Mouse (Mus musculus): ENCODE measurements at regions not wholly inside any gene's neighbourhood (a gene's known extent, or its start where the extent isn't known, plus 50 kb on each side); places are given as distances from the start of the nearest gene placed in this dataset.

- H3K36me3 ChIP-seq (ENCODE audit: control insufficient read depth, insufficient read depth, low read length, poor library complexity, severe bottlenecking): no peaks in the 10 kb centered on the region
- H3K27me3 ChIP-seq (ENCODE audit: control insufficient read depth, insufficient read depth, low read length, poor library complexity, severe bottlenecking): no peaks in the 10 kb centered on the region
- DNase-seq (ENCODE audit: low read depth, low spot score): peak; percentile 13
These were observed 94.0 kb upstream of the Ralgapa2 start for GRCm38 (mm10) chr2:146606170-146606569.

GRCm38 (mm10) chr2:146610896-146611295 lies 98.8 kb upstream of the Ralgapa2 start:
- DNase-seq (ENCODE audit: low read depth, low spot score): no peak
- Histone ChIP-seq H3K27me3 (ENCODE audit: control insufficient read depth, insufficient read depth, low read length, poor library complexity, severe bottlenecking) (no peaks in the 10 kb centered on the region), H3K36me3 (ENCODE audit: control insufficient read depth, insufficient read depth, low read length, poor library complexity, severe bottlenecking) (no peaks in the 10 kb centered on the region)

DNA sequence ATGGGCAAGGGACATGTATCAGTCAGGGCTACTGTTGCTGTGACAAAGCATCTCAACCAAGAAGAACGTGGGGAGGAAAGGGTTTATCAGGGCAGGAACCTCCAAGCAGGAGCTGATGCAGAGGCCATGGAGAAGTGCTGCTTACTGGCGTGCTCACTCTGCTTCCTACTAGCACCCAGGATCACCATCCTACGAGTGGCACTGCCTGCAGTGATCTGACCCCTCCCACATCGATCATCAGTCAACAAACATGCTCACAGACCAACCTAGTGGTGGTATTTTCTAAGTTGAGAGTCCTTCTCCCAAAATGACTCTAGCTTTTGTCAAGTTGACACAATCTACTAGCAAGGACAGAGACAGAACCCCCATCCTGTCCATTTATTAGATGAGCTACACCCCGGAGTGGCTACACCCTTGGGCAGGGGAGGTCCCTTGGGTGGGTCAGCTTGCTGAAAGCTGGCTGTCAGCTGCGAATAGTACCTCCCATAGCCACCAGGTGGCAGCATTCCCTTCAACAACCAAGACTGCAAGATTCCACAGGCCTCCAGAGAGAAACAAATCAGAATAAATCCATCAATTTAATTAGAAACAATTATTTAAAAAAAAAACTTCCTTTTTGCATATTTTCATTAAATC lies 99.9 kb upstream of the Ralgapa2 start:
- H3K27me3 ChIP-seq (ENCODE audit: control insufficient read depth, insufficient read depth, low read length, poor library complexity, severe bottlenecking): no peaks in the 10 kb centered on the region

GRCm38 (mm10) chr2:146612522-146613288 lies 100.6 kb upstream of the Ralgapa2 start:
- DNase-seq (ENCODE audit: low read depth, low spot score): peak; percentile 40
- no peaks in the 10 kb centered on the region for H3K36me3 ChIP-seq (ENCODE audit: control insufficient read depth, insufficient read depth, low read length, poor library complexity, severe bottlenecking)

More for the DNA sequence above, 99.9 kb upstream of the Ralgapa2 start:
- no peaks in the 10 kb centered on the region for H3K36me3 ChIP-seq (ENCODE audit: control insufficient read depth, insufficient read depth, low read length, poor library complexity, severe bottlenecking)
- DNase-seq (ENCODE audit: low read depth, low spot score): peak; percentile 74

GRCm38 (mm10) chr2:146621167-146621566 lies 109.0 kb upstream of the Ralgapa2 start:
- Histone ChIP-seq H3K27me3 (ENCODE audit: control insufficient read depth, insufficient read depth, low read length, poor library complexity, severe bottlenecking) (no peaks in the 10 kb centered on the region), H3K36me3 (ENCODE audit: control insufficient read depth, insufficient read depth, low read length, poor library complexity, severe bottlenecking) (no peaks in the 10 kb centered on the region)
- peak; percentile 5 for DNase-seq (ENCODE audit: low read depth, low spot score)

More at GRCm38 (mm10) chr2:146612522-146613288, 100.6 kb upstream of the Ralgapa2 start:
- H3K27me3 ChIP-seq (ENCODE audit: control insufficient read depth, insufficient read depth, low read length, poor library complexity, severe bottlenecking): no peaks in the 10 kb centered on the region

GRCm38 (mm10) chr2:146623052-146623451 lies 110.9 kb upstream of the Ralgapa2 start:
- Histone ChIP-seq H3K36me3 (ENCODE audit: control insufficient read depth, insufficient read depth, low read length, poor library complexity, severe bottlenecking) (no peaks in the 10 kb centered on the region), H3K27me3 (ENCODE audit: control insufficient read depth, insufficient read depth, low read length, poor library complexity, severe bottlenecking) (no peaks in the 10 kb centered on the region)
- DNase-seq (ENCODE audit: low read depth, low spot score): no peak

GRCm38 (mm10) chr2:146624207-146624606 lies 112.1 kb upstream of the Ralgapa2 start:
- no peak for DNase-seq (ENCODE audit: low read depth, low spot score)
- Histone ChIP-seq H3K36me3 (ENCODE audit: control insufficient read depth, insufficient read depth, low read length, poor library complexity, severe bottlenecking) (no peaks in the 10 kb centered on the region), H3K27me3 (ENCODE audit: control insufficient read depth, insufficient read depth, low read length, poor library complexity, severe bottlenecking) (no peaks in the 10 kb centered on the region)

GRCm38 (mm10) chr2:146625166-146625751 lies 113.1 kb upstream of the Ralgapa2 start:
- DNase-seq (ENCODE audit: low read depth, low spot score): no peak
- Histone ChIP-seq H3K36me3 (ENCODE audit: control insufficient read depth, insufficient read depth, low read length, poor library complexity, severe bottlenecking) (no peaks in the 10 kb centered on the region), H3K27me3 (ENCODE audit: control insufficient read depth, insufficient read depth, low read length, poor library complexity, severe bottlenecking) (no peaks in the 10 kb centered on the region)

DNA sequence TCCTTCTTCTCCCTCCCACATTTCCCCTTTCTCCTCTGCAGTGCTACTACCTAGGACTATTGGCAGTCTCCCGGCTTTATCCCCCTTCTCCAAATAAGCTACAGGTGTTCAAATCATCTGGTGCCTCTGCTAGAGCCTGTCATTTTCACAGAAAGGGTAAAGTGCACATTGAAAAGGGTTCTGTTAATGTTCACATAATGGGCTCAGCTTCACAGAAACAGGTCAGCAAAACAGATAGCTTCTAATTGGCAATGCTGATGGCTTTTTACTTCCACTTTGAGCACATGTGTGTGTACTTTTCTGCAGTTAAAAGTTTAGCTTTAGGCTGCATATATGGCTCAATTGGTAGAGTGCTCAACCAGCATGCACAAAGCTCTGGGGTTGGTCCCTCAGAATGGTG lies 114.4 kb upstream of the Ralgapa2 start:
- Histone ChIP-seq H3K36me3 (ENCODE audit: control insufficient read depth, insufficient read depth, low read length, poor library complexity, severe bottlenecking) (no peaks in the 10 kb centered on the region), H3K27me3 (ENCODE audit: control insufficient read depth, insufficient read depth, low read length, poor library complexity, severe bottlenecking) (no peaks in the 10 kb centered on the region)
- no peak for DNase-seq (ENCODE audit: low read depth, low spot score)

- Histone ChIP-seq H3K27me3 (ENCODE audit: control insufficient read depth, insufficient read depth, low read length, poor library complexity, severe bottlenecking) (no peaks in the 10 kb centered on the region), H3K36me3 (ENCODE audit: control insufficient read depth, insufficient read depth, low read length, poor library complexity, severe bottlenecking) (no peaks in the 10 kb centered on the region)
- no peak for DNase-seq (ENCODE audit: low read depth, low spot score)
These were observed 118.0 kb upstream of the Ralgapa2 start for GRCm38 (mm10) chr2:146630179-146630578.

- Histone ChIP-seq H3K36me3 (ENCODE audit: control insufficient read depth, insufficient read depth, low read length, poor library complexity, severe bottlenecking) (no peaks in the 10 kb centered on the region), H3K27me3 (ENCODE audit: control insufficient read depth, insufficient read depth, low read length, poor library complexity, severe bottlenecking) (no peaks in the 10 kb centered on the region)
- DNase-seq (ENCODE audit: low read depth, low spot score): no peak
These were observed 119.0 kb upstream of the Ralgapa2 start for GRCm38 (mm10) chr2:146631098-146631497.

DNA sequence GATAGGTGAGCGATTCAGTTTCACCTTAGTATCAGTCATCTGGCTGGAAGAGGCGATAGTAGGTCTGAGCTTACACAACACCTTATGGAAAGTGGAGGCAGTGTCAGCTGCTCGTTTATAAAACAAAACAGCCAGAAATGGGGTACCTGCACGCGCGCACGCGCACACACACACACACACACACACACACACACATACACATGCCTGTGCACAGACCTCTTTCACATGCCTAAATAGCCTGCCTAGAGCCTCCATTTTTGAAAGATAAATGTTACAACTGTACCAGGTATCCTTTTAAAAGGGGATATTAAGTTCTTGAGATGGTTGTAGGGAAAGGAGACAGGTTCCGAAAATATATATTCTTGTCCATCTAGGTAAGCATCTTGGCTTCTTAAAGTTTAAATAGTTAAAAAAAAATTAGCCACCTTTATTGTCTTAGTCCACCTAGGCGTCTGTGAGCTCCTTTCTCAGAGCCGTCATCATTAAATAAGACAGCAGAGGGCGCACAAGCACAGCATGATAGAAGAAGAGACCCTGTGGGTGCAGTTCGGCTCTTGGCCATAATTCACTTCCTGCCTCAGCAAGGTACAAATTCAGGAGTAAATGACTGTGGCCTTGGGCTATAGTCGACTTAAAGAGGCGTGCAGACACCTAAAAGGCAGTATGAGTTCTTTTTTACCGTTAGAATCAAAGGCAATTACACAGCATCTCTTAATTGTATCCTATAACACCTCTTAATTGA lies 121.4 kb upstream of the Ralgapa2 start:
- Histone ChIP-seq H3K36me3 (ENCODE audit: control insufficient read depth, insufficient read depth, low read length, poor library complexity, severe bottlenecking) (no peaks in the 10 kb centered on the region), H3K27me3 (ENCODE audit: control insufficient read depth, insufficient read depth, low read length, poor library complexity, severe bottlenecking) (no peaks in the 10 kb centered on the region)
- DNase-seq (ENCODE audit: low read depth, low spot score): peak; percentile 68

GRCm38 (mm10) chr2:146637573-146637972 lies 125.4 kb upstream of the Ralgapa2 start:
- no peaks in the 10 kb centered on the region for H3K36me3 ChIP-seq (ENCODE audit: control insufficient read depth, insufficient read depth, low read length, poor library complexity, severe bottlenecking)
- no peak for DNase-seq (ENCODE audit: low read depth, low spot score)
- no peaks in the 10 kb centered on the region for H3K27me3 ChIP-seq (ENCODE audit: control insufficient read depth, insufficient read depth, low read length, poor library complexity, severe bottlenecking)

- Histone ChIP-seq H3K27me3 (ENCODE audit: control insufficient read depth, insufficient read depth, low read length, poor library complexity, severe bottlenecking) (no peaks in the 10 kb centered on the region), H3K36me3 (ENCODE audit: control insufficient read depth, insufficient read depth, low read length, poor library complexity, severe bottlenecking) (no peaks in the 10 kb centered on the region)
- DNase-seq (ENCODE audit: low read depth, low spot score): no peak
These were observed 134.3 kb upstream of the Ralgapa2 start for GRCm38 (mm10) chr2:146646237-146646972.
